Mouse (Mus musculus): ENCODE measurements around the gene A730061H03Rik. TPM values are rescaled to one million over a fixed set of nuclear protein-coding genes. Genes with fewer than 3 reads are reported as not detected.

The A730061H03Rik gene
- total RNA-seq, 2 experiments from 2014 or later: 0.89 TPM; not detected in 1

GRCm38 (mm10) chr14:55519604-55520003 is 40.6 kb downstream of the A730061H03Rik start:
- intact Hi-C loops (cut with DNase I): loop anchor here (5.0 kb wide), 1 partner anchor 402 kb away; the partner anchor contains the start of gene Jph4
- DNase-seq (ENCODE audit: low spot score in 2 of 2): peak in 1 of 2 experiments; percentile 30

- intact Hi-C loops (cut with DNase I): loop anchor here (1.0 to 5.0 kb wide), 2 partner anchors 9 to 402 kb away; partner anchors contain the start of genes Cpne6 and Jph4
- DNase-seq (ENCODE audit: low spot score in 2 of 2): peak; percentile 65 to 92
These were observed 41.3 kb downstream of the A730061H03Rik start for GRCm38 (mm10) chr14:55518897-55519296.

GRCm38 (mm10) chr14:55515846-55516245 is 44.4 kb downstream of the A730061H03Rik start:
- intact Hi-C loops (cut with DNase I): loop anchor here (5.0 kb wide), 1 partner anchor 399 kb away; the partner anchor contains the start of gene Jph4
- DNase-seq (ENCODE audit: low spot score in 2 of 2): no peak

- intact Hi-C loops (cut with DNase I): no loop called here
- no peak for DNase-seq (ENCODE audit: low spot score in 2 of 2)
These were observed 46.3 kb downstream of the A730061H03Rik start for GRCm38 (mm10) chr14:55513927-55514326.

GRCm38 (mm10) chr14:55511037-55511436 is 49.2 kb downstream of the A730061H03Rik start:
- intact Hi-C loops (cut with DNase I): no loop called here
- DNase-seq (ENCODE audit: low spot score in 2 of 2): peak; percentile 71 to 83

- intact Hi-C loops (cut with DNase I): loop anchor here (1.0 kb wide), 1 partner anchor 8 kb away; no protein-coding TSS in a partner anchor
- peak; percentile 67 to 79 for DNase-seq (ENCODE audit: low spot score in 2 of 2)
These were observed 50.0 kb downstream of the A730061H03Rik start, which contains the start of gene Cpne6 for GRCm38 (mm10) chr14:55510125-55510731. Gene Cpne6, plus strand, starts transcription at chr14:55510445.

Other genes with a start within 250 kb of the A730061H03Rik start
- gene Dhrs4, start 81.6 kb downstream of the A730061H03Rik start, total RNA-seq (2021): 10 to 100 TPM; 15.2 to 15.4 TPM
- 10 to 100 TPM; 46.6 to 46.9 TPM for gene Carmil3, start 69.8 kb downstream of the A730061H03Rik start, total RNA-seq (2021)
- 100 to 1,000 TPM; 180 to 216 TPM for gene Cpne6, start 50.0 kb downstream of the A730061H03Rik start, total RNA-seq (2021)
- gene Nrl, start 35.4 kb downstream of the A730061H03Rik start, total RNA-seq (2021): 1 to 10 TPM in 1 of 2 experiments, under 1 TPM in 1; 0.34 to 1.2 TPM
- gene Pck2, start 20.1 kb downstream of the A730061H03Rik start, total RNA-seq (2021): 10 to 100 TPM; 20.2 to 25.3 TPM
- gene Dcaf11, start 400 bp downstream of the A730061H03Rik start, total RNA-seq (2021): 10 to 100 TPM; 73.1 to 77.7 TPM
- not detected for gene Fitm1, start 15.2 kb upstream of the A730061H03Rik start, total RNA-seq (2021)
- 10 to 100 TPM; 39.4 to 45.3 TPM for gene Psme1, start 17.7 kb upstream of the A730061H03Rik start, total RNA-seq (2021)
- gene Emc9, start 24.9 kb upstream of the A730061H03Rik start, total RNA-seq (2021): 10 to 100 TPM; 38.1 to 41.5 TPM
- gene Psme2, start 30.7 kb upstream of the A730061H03Rik start, total RNA-seq (2021): 10 to 100 TPM; 35.2 to 47.9 TPM
- 10 to 100 TPM; 27.6 to 31.7 TPM for gene Rnf31, start 31.3 kb upstream of the A730061H03Rik start, total RNA-seq (2021)
- gene Irf9, start 43.2 kb upstream of the A730061H03Rik start, total RNA-seq (2021): 10 to 100 TPM in 1 of 2 experiments, 1 to 10 TPM in 1; 9.9 to 12.3 TPM
- 1 to 10 TPM; 2.2 to 3.7 TPM for gene Rec8, start 57.6 kb upstream of the A730061H03Rik start, total RNA-seq (2021)
- gene Ipo4, start 75.6 kb upstream of the A730061H03Rik start, total RNA-seq (2021): 100 to 1,000 TPM; 117 TPM
- gene Gm49378, start 77.5 kb upstream of the A730061H03Rik start, total RNA-seq (2021): 1 to 10 TPM; 3.9 to 4.7 TPM
- gene Tm9sf1, start 83.4 kb upstream of the A730061H03Rik start, total RNA-seq (2021): 10 to 100 TPM; 36.6 to 45.2 TPM
- gene Tssk4, start 89.8 kb upstream of the A730061H03Rik start, total RNA-seq (2021): 1 to 10 TPM in 1 of 2 experiments, under 1 TPM in 1; 0.30 to 1.1 TPM
- 10 to 100 TPM; 36.9 to 40.1 TPM for gene Mdp1, start 100.1 kb upstream of the A730061H03Rik start, total RNA-seq (2021)
- gene Gmpr2, start 111.5 kb upstream of the A730061H03Rik start, total RNA-seq (2021): 10 to 100 TPM; 22.1 to 24.8 TPM
- gene Nedd8, start 111.7 kb upstream of the A730061H03Rik start, total RNA-seq (2021): 100 to 1,000 TPM; 325 to 348 TPM
- 10 to 100 TPM; 12.9 to 14.8 TPM for gene Tinf2, start 121.4 kb upstream of the A730061H03Rik start, total RNA-seq (2021)
- gene Tgm1, start 153.5 kb upstream of the A730061H03Rik start, total RNA-seq (2021): not detected
- 10 to 100 TPM; 45.6 to 45.8 TPM for gene Rabggta, start 161.9 kb upstream of the A730061H03Rik start, total RNA-seq (2021)
- 10 to 100 TPM; 79.2 to 88.7 TPM for gene Dhrs1, start 185.3 kb upstream of the A730061H03Rik start, total RNA-seq (2021)
- 10 to 100 TPM; 12.7 to 14.0 TPM for gene Nop9, start 185.3 kb upstream of the A730061H03Rik start, total RNA-seq (2021)
- 1 to 10 TPM; 1.6 to 2.3 TPM for gene Cideb, start 198.1 kb upstream of the A730061H03Rik start, total RNA-seq (2021)
- gene Ltb4r2, start 201.0 kb upstream of the A730061H03Rik start, total RNA-seq (2021): under 1 TPM; 0.25 to 0.32 TPM
- gene Ltb4r1, start 205.6 kb upstream of the A730061H03Rik start, total RNA-seq (2021): under 1 TPM; 0.25 to 0.39 TPM
- 1 to 10 TPM; 3.8 to 7.1 TPM for gene Adcy4, start 223.7 kb upstream of the A730061H03Rik start, total RNA-seq (2021)
- gene Ripk3, start 228.5 kb upstream of the A730061H03Rik start, total RNA-seq (2021): under 1 TPM in 1 of 2 experiments, not detected in 1; 0.96 TPM